Mouse (Mus musculus) mesoderm, embryonic 11.5 days (tissue): ENCODE results near the gene Mybbp1a.

ENCODE experiments used
- DNase-seq: peaks from one replicate; pipeline ENCODE4 v3.0.0-alpha.2; 2012; ENCODE audit warnings: low read depth, low spot score

Mybbp1a gene

GRCm38 (mm10) chr11:72440965-72441664 lies at the start of gene Mybbp1a:
Mybbp1a (plus strand) TSS chr11:72441355.
- peak; percentile 96 for DNase-seq

GRCm38 (mm10) chr11:72393243-72393642 lies 47.9 kb upstream of the Mybbp1a start:
- no peak for DNase-seq

- no peak for DNase-seq
These were observed 47.5 kb upstream of the Mybbp1a start for GRCm38 (mm10) chr11:72393669-72394068.

GRCm38 (mm10) chr11:72394694-72395093 lies 46.5 kb upstream of the Mybbp1a start:
- DNase-seq = no peak

- DNase-seq = no peak
These were observed 45.5 kb upstream of the Mybbp1a start for GRCm38 (mm10) chr11:72395652-72396051.

GRCm38 (mm10) chr11:72396621-72397020 lies 44.5 kb upstream of the Mybbp1a start:
- no peak for DNase-seq

- no peak for DNase-seq
These were observed 44.1 kb upstream of the Mybbp1a start for GRCm38 (mm10) chr11:72397072-72397471.

GRCm38 (mm10) chr11:72397811-72398525 lies 43.2 kb upstream of the Mybbp1a start:
- DNase-seq = no peak

GRCm38 (mm10) chr11:72401068-72401467 lies 40.1 kb upstream of the Mybbp1a start:
- no peak for DNase-seq

- no peak for DNase-seq
These were observed 39.1 kb upstream of the Mybbp1a start for GRCm38 (mm10) chr11:72402017-72402416.

- DNase-seq = no peak
These were observed 38.2 kb upstream of the Mybbp1a start for GRCm38 (mm10) chr11:72402969-72403368.

- no peak for DNase-seq
These were observed 35.6 kb upstream of the Mybbp1a start for GRCm38 (mm10) chr11:72405532-72405931.

GRCm38 (mm10) chr11:72406079-72406675 lies 35.0 kb upstream of the Mybbp1a start:
- no peak for DNase-seq

GRCm38 (mm10) chr11:72407081-72407480 lies 34.1 kb upstream of the Mybbp1a start:
- no peak for DNase-seq

GRCm38 (mm10) chr11:72407574-72407973 lies 33.6 kb upstream of the Mybbp1a start:
- DNase-seq = no peak

GRCm38 (mm10) chr11:72408451-72409170 lies 32.5 kb upstream of the Mybbp1a start:
- DNase-seq = no peak

- DNase-seq = no peak
These were observed 31.3 kb upstream of the Mybbp1a start for GRCm38 (mm10) chr11:72409649-72410385.

- peak; percentile 47 for DNase-seq
These were observed 30.5 kb upstream of the Mybbp1a start for GRCm38 (mm10) chr11:72410521-72411092.

- peak; percentile 85 for DNase-seq
These were observed 29.8 kb upstream of the Mybbp1a start, which contains the start of gene Smtnl2 for GRCm38 (mm10) chr11:72411093-72411921. Smtnl2 (minus strand) TSS chr11:72411713.

GRCm38 (mm10) chr11:72411945-72412344 lies 29.2 kb upstream of the Mybbp1a start:
- DNase-seq = no peak
